Mouse (Mus musculus): ENCODE measurements around the gene Usp48. TPM values are rescaled to one million over a fixed set of nuclear protein-coding genes. Genes with fewer than 3 reads are reported as not detected.

Gene Usp48
- total and polyA plus RNA-seq, 3 experiments: 28.5 to 77.8 (median 36.6) TPM

- Histone ChIP-seq H3K4me1 (ENCODE audit: control insufficient read depth in 1 of 2, insufficient read depth in 2 of 2) (peaks cover 3 to 5% of the 10 kb centered on the region in 2 experiments; a peak in 2 of 4 replicates), H3K27me3 (replicated peaks) (peaks cover 32% of the 10 kb centered on the region), H3K9me3 (replicated peaks; ENCODE audit: low read length) (no peaks in the 10 kb centered on the region), H3K4me3 (replicated peaks in 1 of 3; ENCODE audit: low read depth in 2 of 3, low read length in 2 of 3, poor library complexity in 1 of 3) (no peak overlapping the region), H3K4me2 (ENCODE audit: insufficient read depth, low read depth, poor library complexity, severe bottlenecking) (no peak overlapping the region), H3K79me2 (replicated peaks; ENCODE audit: control insufficient read depth, extremely low read depth, insufficient read depth, poor library complexity, severe bottlenecking) (no peaks in the 10 kb centered on the region), H3K36me3 (replicated peaks in 1 of 2; ENCODE audit: control insufficient read depth in 1 of 2, insufficient read depth in 1 of 2, low read length in 1 of 2) (no peaks in the 10 kb centered on the region), H3K27ac (ENCODE audit: insufficient read depth, low read depth) (no peak overlapping the region), H3K9ac (ENCODE audit: insufficient read depth, low read depth) (no peak overlapping the region)
- in situ Hi-C loops (cut with MboI; ENCODE audit: low pct_ligation_motif_present, low pct_unique_long_range_greater_than_20kb, low sequenced_read_pairs): no loop called here
- no peak for DNase-seq (ENCODE audit: extremely low read depth)
- peak; percentile 64 for TF ChIP-seq ZNF384 (IDR thresholded peaks at IDR 0.05; ENCODE audit: low read depth, low read length)
- no peak for TF ChIP-seq MYC (IDR thresholded peaks at IDR 0.05; ENCODE audit: low read depth, low read length)
- dilution Hi-C loops (cut with MboI; ENCODE audit: extremely low pct_ligation_motif_present, extremely low pct_unique_long_range_greater_than_20kb, low sequenced_read_pairs): no loop called here
Observed at GRCm38 (mm10) chr4:137580299-137580698, 13.3 kb upstream of the Usp48 start.

- Histone ChIP-seq H3K27ac (ENCODE audit: insufficient read depth, low read depth) (no peak overlapping the region), H3K9me3 (replicated peaks; ENCODE audit: low read length) (no peaks in the 10 kb centered on the region), H3K4me2 (ENCODE audit: insufficient read depth, low read depth, poor library complexity, severe bottlenecking) (no peak overlapping the region), H3K4me1 (ENCODE audit: control insufficient read depth in 1 of 2, insufficient read depth in 2 of 2) (peaks cover 3 to 5% of the 10 kb centered on the region in 2 experiments; a peak in 2 of 4 replicates), H3K79me2 (replicated peaks; ENCODE audit: control insufficient read depth, extremely low read depth, insufficient read depth, poor library complexity, severe bottlenecking) (no peaks in the 10 kb centered on the region), H3K9ac (ENCODE audit: insufficient read depth, low read depth) (no peak overlapping the region), H3K27me3 (replicated peaks) (peaks cover 28% of the 10 kb centered on the region), H3K4me3 (replicated peaks in 1 of 3; ENCODE audit: low read depth in 2 of 3, low read length in 2 of 3, poor library complexity in 1 of 3) (no peak overlapping the region), H3K36me3 (replicated peaks in 1 of 2; ENCODE audit: control insufficient read depth in 1 of 2, insufficient read depth in 1 of 2, low read length in 1 of 2) (no peaks in the 10 kb centered on the region)
- dilution Hi-C loops (cut with MboI; ENCODE audit: extremely low pct_ligation_motif_present, extremely low pct_unique_long_range_greater_than_20kb, low sequenced_read_pairs): no loop called here
- TF ChIP-seq GABPA (IDR thresholded peaks at IDR 0.05; ENCODE audit: insufficient replicate concordance, low read depth, low read length) (no peak), CHD1 (IDR thresholded peaks at IDR 0.05; ENCODE audit: low read depth, low read length) (no peak), CTCF (conservative IDR thresholded peaks at IDR 0.05 in 1 of 2, IDR thresholded peaks at IDR 0.05 in 1 of 2; ENCODE audit: low read depth in 2 of 2, low read length in 2 of 2) (peak in 1 of 2 experiments; percentile 57; a peak in 2 of 4 replicates), UBTF (IDR thresholded peaks at IDR 0.05; ENCODE audit: low read depth, low read length) (no peak), KAT2A (IDR thresholded peaks at IDR 0.05; ENCODE audit: insufficient replicate concordance, low read length) (no peak), MXI1 (IDR thresholded peaks at IDR 0.05; ENCODE audit: low read depth, low read length) (no peak), MEF2A (IDR thresholded peaks at IDR 0.05; ENCODE audit: borderline replicate concordance, low read depth, low read length) (no peak), ZKSCAN1 (IDR thresholded peaks at IDR 0.05; ENCODE audit: borderline replicate concordance, low read depth, low read length) (no peak), POLR2AphosphoS2 (IDR thresholded peaks at IDR 0.05; ENCODE audit: low read depth, low read length) (no peak), RAD21 (IDR thresholded peaks at IDR 0.05; ENCODE audit: low read depth, low read length) (peak; percentile 4), ETS1 (conservative IDR thresholded peaks at IDR 0.05; ENCODE audit: low read depth, low read length) (no peak), SMC3 (IDR thresholded peaks at IDR 0.05; ENCODE audit: low read depth, low read length) (peak; percentile 10; the same call in 1 of the 2 replicates), MAFK (IDR thresholded peaks at IDR 0.05; ENCODE audit: insufficient replicate concordance, low read length) (no peak)
- in situ Hi-C loops (cut with MboI; ENCODE audit: low pct_ligation_motif_present, low pct_unique_long_range_greater_than_20kb, low sequenced_read_pairs): no loop called here
- DNase-seq (ENCODE audit: extremely low read depth): peak; percentile 21
Observed at GRCm38 (mm10) chr4:137581815-137582214, 11.7 kb upstream of the Usp48 start.
